Mouse (Mus musculus) embryonic facial prominence, embryonic 14.5 days (tissue): Measurements from ENCODE around the gene Marcks. TPM values are rescaled to one million over a fixed set of nuclear protein-coding genes. Genes with fewer than 3 reads are reported as not detected.

ENCODE experiments used
- ATAC-seq: fragments of 200-750 bp; cut with Nextera tagmentation; 2 replicates; pipeline ENCODE4 v1.8.0; 2017; ENCODE audit warnings: low read depth, moderate number of reproducible peaks, moderate TSS enrichment
- DNase-seq: peaks from one replicate; pipeline ENCODE4 v3.0.0-alpha.2; 2015; ENCODE audit warnings: low spot score
- H3K27ac ChIP-seq: fragments of 300-500 bp; sonication (generic); replicated peaks from 2 replicates; pipeline ENCODE4 v1.5.1; 2014; ENCODE audit warnings: low read depth, mild to moderate bottlenecking, low read length, moderate library complexity
- H3K27me3 ChIP-seq: fragments of 300-500 bp; sonication (generic); replicated peaks from 2 replicates; pipeline ENCODE4 v1.6.1; 2014; ENCODE audit warnings: low read length; ENCODE audit not compliant: control insufficient read depth, insufficient read depth
- H3K36me3 ChIP-seq: fragments of 300-500 bp; sonication (generic); 2 replicates; pipeline ENCODE4 v1.6.1; 2014; ENCODE audit warnings: low read length, mixed read lengths; ENCODE audit not compliant: control insufficient read depth, insufficient read depth
- H3K4me1 ChIP-seq: fragments of 300-500 bp; sonication (generic); 2 replicates; pipeline ENCODE4 v1.6.1; 2014; ENCODE audit warnings: antibody characterized with exemption, low read length; ENCODE audit not compliant: control insufficient read depth, insufficient read depth
- H3K4me2 ChIP-seq: fragments of 300-500 bp; sonication (generic); 2 replicates; pipeline ENCODE4 v1.6.1; 2014; ENCODE audit warnings: low read depth, mild to moderate bottlenecking, low read length, moderate library complexity, mixed read lengths
- H3K4me3 ChIP-seq: fragments of 300-500 bp; sonication (generic); 2 replicates; pipeline ENCODE4 v1.5.1; 2014; ENCODE audit warnings: low read depth, mild to moderate bottlenecking, low read length
- H3K9ac ChIP-seq: fragments of 300-500 bp; sonication (generic); 2 replicates; pipeline ENCODE4 v1.6.1; 2014; ENCODE audit warnings: low read depth, mild to moderate bottlenecking, low read length, moderate library complexity, mixed read lengths
- H3K9me3 ChIP-seq: fragments of 300-500 bp; sonication (generic); 2 replicates; pipeline ENCODE4 v1.6.1; 2016; ENCODE audit warnings: low read length; ENCODE audit not compliant: control insufficient read depth
- WGBS: fragments of 180-500 bp; shearing (Covaris S2); extraction: QIAGEN DNeasy Blood & Tissue Kit; methylation state at CpG from one replicate; pipeline ENCODE4 v1.1.7; 2014; 5-methylcytosine and 5-hydroxymethylcytosine counted together
- polyA plus RNA-seq: library from polyadenylated mRNA; unstranded; fragments of >200 nt; fragmentation: Nextera tagmentation; extraction: Ambion mirVana; gene quantifications from 2 replicates; pipeline ENCODE4 v1.2.1, GENCODE M21; 2014

The Marcks gene
- polyA plus RNA-seq, 1 experiment from 2014 or later: 234 TPM

DNA sequence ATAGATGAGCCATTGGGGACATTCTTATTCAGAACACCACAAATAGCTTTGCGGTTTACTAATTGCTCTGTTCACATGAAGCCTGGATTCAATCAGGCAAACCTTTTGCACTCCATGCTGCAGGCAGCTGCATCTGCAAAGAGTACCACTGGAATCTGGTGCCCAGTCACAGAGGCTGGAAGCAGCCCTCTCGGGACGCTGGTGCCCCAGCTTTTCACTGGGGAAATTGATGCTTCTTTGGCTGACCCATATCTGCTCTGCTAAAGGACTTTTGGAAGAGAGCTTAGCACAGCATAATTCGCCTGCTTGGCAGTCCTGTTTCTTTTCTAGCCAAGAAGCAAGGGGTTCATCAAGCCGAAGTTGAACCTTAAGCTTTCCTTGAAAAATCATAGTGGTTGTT, 18.4 kb upstream of the Marcks start:
- Histone ChIP-seq H3K4me3 (no peak overlapping the region), H3K27ac (no peak overlapping the region), H3K36me3 (no peaks in the 10 kb centered on the region), H3K27me3 (no peaks in the 10 kb centered on the region), H3K9ac (no peak overlapping the region), H3K4me1 (peaks cover 4% of the 10 kb centered on the region; the same call in 1 of the 2 replicates), H3K9me3 (no peaks in the 10 kb centered on the region), H3K4me2 (no peak overlapping the region)
- peak; percentile 38 for DNase-seq
- 66% methylated on average over 5 of the region's 5 CpGs for WGBS
- ATAC-seq: no peak

GRCm38 (mm10) chr10:37155131-37155530, 16.4 kb upstream of the Marcks start:
- Histone ChIP-seq H3K4me2 (no peak overlapping the region), H3K9me3 (no peaks in the 10 kb centered on the region), H3K4me3 (no peak overlapping the region), H3K27ac (no peak overlapping the region), H3K27me3 (no peaks in the 10 kb centered on the region), H3K9ac (no peak overlapping the region), H3K36me3 (no peaks in the 10 kb centered on the region), H3K4me1 (peaks cover 4% of the 10 kb centered on the region; the same call in 1 of the 2 replicates)
- DNase-seq (peak; percentile 65), ATAC-seq (no peak)
- 10% methylated on average over 1 of the region's 2 CpGs for WGBS

DNA sequence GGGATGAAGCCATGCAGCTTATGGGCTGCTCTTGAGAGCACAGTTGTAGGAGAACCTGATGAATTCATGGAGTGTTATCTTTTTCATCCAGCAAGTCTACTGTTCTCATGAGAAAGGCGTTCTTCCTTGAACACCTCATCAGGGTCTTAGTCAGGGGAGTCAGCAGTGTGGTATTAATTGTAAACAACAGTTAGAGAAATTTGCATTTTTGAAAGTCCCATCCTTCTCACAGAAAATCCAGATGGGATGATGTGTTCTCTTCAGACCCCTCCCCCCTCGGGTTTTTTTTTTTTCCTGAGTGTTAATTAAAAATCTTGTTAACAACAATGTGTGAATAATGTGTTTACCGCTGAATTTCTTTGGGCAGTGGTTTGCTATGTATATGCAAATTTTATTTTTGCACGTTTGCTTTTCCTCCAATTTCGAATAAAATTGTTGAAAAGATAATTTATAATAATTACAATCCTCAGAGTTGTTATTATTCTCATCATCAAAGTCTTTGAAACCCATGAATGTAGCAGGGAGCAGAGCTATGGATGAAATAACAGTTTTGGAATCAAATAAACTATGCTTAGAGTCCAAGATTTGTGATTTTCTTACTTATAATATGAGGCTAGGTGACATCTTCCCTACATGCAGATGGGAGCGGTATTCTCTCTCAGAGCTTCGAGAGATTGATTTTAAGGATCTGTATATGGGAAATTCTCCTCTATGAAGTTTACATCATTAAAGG, 13.0 kb upstream of the Marcks start:
- DNase-seq (no peak), ATAC-seq (no peak)
- peaks cover 4% of the 10 kb centered on the region; the same call in 1 of the 2 replicates for H3K4me1 ChIP-seq
- H3K27ac ChIP-seq: no peak overlapping the region
- peaks cover 4% of the 10 kb centered on the region; the same call in 1 of the 2 replicates for H3K9me3 ChIP-seq
- H3K4me2 ChIP-seq: no peak overlapping the region
- WGBS: 85% methylated on average over 7 of the region's 7 CpGs
- no peak overlapping the region for H3K4me3 ChIP-seq
- H3K9ac ChIP-seq: no peak overlapping the region
- no peaks in the 10 kb centered on the region for H3K36me3 ChIP-seq
- no peaks in the 10 kb centered on the region for H3K27me3 ChIP-seq

DNA sequence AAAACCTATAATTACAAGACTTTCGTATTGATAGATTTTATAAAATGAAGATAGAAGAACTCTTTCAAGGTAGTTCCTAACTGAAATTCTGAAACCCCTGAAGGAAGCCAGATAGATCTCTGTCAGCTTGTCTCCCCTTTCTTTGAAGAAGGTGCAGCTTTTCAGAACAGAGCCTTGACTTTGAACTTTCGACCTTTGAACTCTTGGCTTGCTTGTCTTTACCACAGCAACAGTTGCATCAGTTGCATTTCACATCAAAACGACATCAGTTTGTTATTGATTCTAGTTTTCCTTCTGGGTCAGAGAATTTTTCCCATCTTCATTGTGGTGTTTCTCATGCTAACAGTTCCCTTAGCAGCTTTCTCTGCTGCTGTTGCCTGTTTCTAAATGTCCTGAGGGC, 9.3 kb upstream of the Marcks start:
- H3K4me1 ChIP-seq: no peaks in the 10 kb centered on the region
- H3K36me3 ChIP-seq: no peaks in the 10 kb centered on the region
- H3K4me3 ChIP-seq: no peak overlapping the region
- 50% methylated on average over 3 of the region's 3 CpGs for WGBS
- H3K27me3 ChIP-seq: no peaks in the 10 kb centered on the region
- H3K9ac ChIP-seq: no peak overlapping the region
- no peak for DNase-seq
- peaks cover 4% of the 10 kb centered on the region; the same call in 1 of the 2 replicates for H3K9me3 ChIP-seq
- no peak overlapping the region for H3K4me2 ChIP-seq
- ATAC-seq: no peak
- H3K27ac ChIP-seq: no peak overlapping the region

- Histone ChIP-seq H3K9ac (no peak overlapping the region), H3K9me3 (peaks cover 4% of the 10 kb centered on the region; the same call in 1 of the 2 replicates), H3K4me2 (no peak overlapping the region), H3K4me3 (no peak overlapping the region), H3K27ac (no peak overlapping the region), H3K27me3 (no peaks in the 10 kb centered on the region), H3K36me3 (no peaks in the 10 kb centered on the region), H3K4me1 (peaks cover 3% of the 10 kb centered on the region; the same call in 1 of the 2 replicates)
- 96% methylated on average over 1 of the region's 1 CpGs for WGBS
- DNase-seq (no peak), ATAC-seq (no peak)
Observed at GRCm38 (mm10) chr10:37145456-37145855, 6.7 kb upstream of the Marcks start.

DNA sequence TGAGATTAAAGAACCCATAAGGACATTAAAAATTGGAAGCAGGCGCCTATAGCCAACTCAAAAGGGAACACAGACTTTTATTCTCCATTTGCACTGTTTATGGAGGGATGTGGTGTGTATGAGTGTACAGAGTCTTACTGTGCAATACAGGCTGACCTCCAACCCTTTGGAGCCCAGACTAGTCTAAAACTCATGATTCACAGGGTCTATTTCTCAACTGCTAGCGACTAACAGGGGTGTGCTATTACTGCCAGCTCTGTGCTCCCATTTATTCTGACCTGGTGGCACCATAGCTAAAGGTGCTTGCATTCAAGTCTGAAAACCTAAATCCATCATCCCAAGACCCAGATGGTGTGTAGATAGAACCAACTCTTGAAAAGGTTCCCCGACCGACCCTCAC, 2.9 kb upstream of the Marcks start:
- peak overlapping the region; percentile 100; the same call in 1 of the 2 replicates for H3K9ac ChIP-seq
- H3K9me3 ChIP-seq: no peaks in the 10 kb centered on the region

GRCm38 (mm10) chr10:37140736-37141451, 2.2 kb upstream of the Marcks start:
- peak overlapping the region; percentile 100 for H3K27ac ChIP-seq
- H3K4me1 ChIP-seq: peaks cover 3% of the 10 kb centered on the region; the same call in 1 of the 2 replicates
- H3K4me2 ChIP-seq: peak overlapping the region; percentile 69
- H3K36me3 ChIP-seq: peaks cover 10% of the 10 kb centered on the region
- H3K9me3 ChIP-seq: no peaks in the 10 kb centered on the region
- WGBS: under 1% methylated on average over 37 of the region's 47 CpGs
- ATAC-seq (peak; percentile 91), DNase-seq (peak; percentile 99)
- H3K4me3 ChIP-seq: peak overlapping the region; percentile 85
- peak overlapping the region; percentile 100 for H3K9ac ChIP-seq
- H3K27me3 ChIP-seq: no peaks in the 10 kb centered on the region

More for the DNA sequence above, 2.9 kb upstream of the Marcks start:
- Histone ChIP-seq H3K4me1 (peaks cover 3% of the 10 kb centered on the region; the same call in 1 of the 2 replicates), H3K4me2 (peak overlapping the region; percentile 69), H3K4me3 (peak overlapping the region; percentile 85), H3K27ac (peak overlapping the region; percentile 100), H3K27me3 (no peaks in the 10 kb centered on the region), H3K36me3 (peaks cover 3% of the 10 kb centered on the region)
- 68% methylated on average over 4 of the region's 4 CpGs for WGBS
- no peak for DNase-seq
- no peak for ATAC-seq

DNA sequence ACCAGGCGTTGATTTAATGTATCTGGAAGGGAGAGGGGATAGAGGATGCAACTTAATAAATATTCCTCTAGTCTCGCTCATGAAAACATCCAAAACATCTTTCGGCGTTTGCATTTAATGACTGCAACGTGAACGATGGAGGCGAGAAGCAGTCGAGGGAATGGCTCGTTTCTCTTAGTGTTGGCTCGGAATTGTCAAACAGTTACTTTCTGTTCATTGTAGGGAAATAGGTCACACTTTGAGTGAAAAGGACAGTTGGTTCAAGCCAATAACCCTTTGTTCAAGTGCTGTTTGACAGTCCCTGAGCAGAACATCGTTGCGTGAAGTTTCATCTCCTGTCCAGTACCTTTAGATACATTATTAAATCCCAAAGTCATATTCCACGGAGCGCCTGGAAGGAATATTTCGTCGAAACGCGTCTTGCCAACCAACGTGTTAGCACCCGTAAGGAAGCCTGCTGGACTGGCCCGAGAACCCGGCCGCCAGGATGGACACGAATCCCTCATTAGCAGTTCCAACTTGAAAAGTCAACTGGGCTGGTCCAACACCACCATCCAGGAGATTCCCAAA, 1.5 kb upstream of the Marcks start:
- no peaks in the 10 kb centered on the region for H3K9me3 ChIP-seq
- H3K27ac ChIP-seq: peak overlapping the region; percentile 100
- WGBS: under 1% methylated on average over 24 of the region's 24 CpGs
- H3K36me3 ChIP-seq: peaks cover 15% of the 10 kb centered on the region
- DNase-seq: peak; percentile 46
- peaks cover 3% of the 10 kb centered on the region; the same call in 1 of the 2 replicates for H3K4me1 ChIP-seq
- no peaks in the 10 kb centered on the region for H3K27me3 ChIP-seq
- H3K9ac ChIP-seq: peak overlapping the region; percentile 100
- no peak for ATAC-seq
- peak overlapping the region; percentile 85 for H3K4me3 ChIP-seq
- H3K4me2 ChIP-seq: peak overlapping the region; percentile 69
